Mouse (Mus musculus): Measurements from ENCODE around the gene Ambn.
"Not testable (repeated sequence)": the region's sequence is repeated elsewhere in the genome, so short reads cannot be mapped to it uniquely, and the experiment has no call there.

Gene Ambn

GRCm38 (mm10) chr5:88455691-88456090, at the start of gene Ambn:
TSS of gene Ambn (plus strand) at chr5:88455991.
- DNase-seq (ENCODE audit: low read depth): no peak

- no peak for DNase-seq (ENCODE audit: low read depth)
These were observed 35.3 kb upstream of the Ambn start for GRCm38 (mm10) chr5:88420319-88421065.

GRCm38 (mm10) chr5:88424892-88425291, 30.9 kb upstream of the Ambn start:
- not testable (repeated sequence) for DNase-seq (ENCODE audit: low read depth)

- DNase-seq (ENCODE audit: low read depth): no peak
These were observed 29.0 kb upstream of the Ambn start for GRCm38 (mm10) chr5:88426753-88427152.

- no peak for DNase-seq (ENCODE audit: low read depth)
These were observed 11.7 kb downstream of the Ambn start for GRCm38 (mm10) chr5:88467471-88467870.

- no peak for DNase-seq (ENCODE audit: low read depth)
These were observed 13.3 kb downstream of the Ambn start for GRCm38 (mm10) chr5:88468807-88469704.

GRCm38 (mm10) chr5:88487675-88488074, 31.9 kb downstream of the Ambn start, which contains the start of gene Enam:
TSS of gene Enam (plus strand) at chr5:88487975.
- DNase-seq (ENCODE audit: low read depth): no peak

- DNase-seq (ENCODE audit: low read depth): peak; percentile 23
These were observed 33.2 kb downstream of the Ambn start for GRCm38 (mm10) chr5:88489004-88489403.

- no peak for DNase-seq (ENCODE audit: low read depth)
These were observed 35.3 kb downstream of the Ambn start for GRCm38 (mm10) chr5:88491111-88491510.

- peak; percentile 25 for DNase-seq (ENCODE audit: low read depth)
These were observed 44.0 kb downstream of the Ambn start for GRCm38 (mm10) chr5:88499781-88500180.

- DNase-seq (ENCODE audit: low read depth): peak; percentile 40
These were observed 52.8 kb downstream of the Ambn start for GRCm38 (mm10) chr5:88508555-88508954.

GRCm38 (mm10) chr5:88508990-88509389, 53.2 kb downstream of the Ambn start:
- DNase-seq (ENCODE audit: low read depth): no peak
